Mouse (Mus musculus): ENCODE measurements around the gene Pigx. TPM values are rescaled to one million over a fixed set of nuclear protein-coding genes. Genes with fewer than 3 reads are reported as not detected.

Pigx gene
- polyA plus RNA-seq, 1 experiment: 21.0 TPM

DNA sequence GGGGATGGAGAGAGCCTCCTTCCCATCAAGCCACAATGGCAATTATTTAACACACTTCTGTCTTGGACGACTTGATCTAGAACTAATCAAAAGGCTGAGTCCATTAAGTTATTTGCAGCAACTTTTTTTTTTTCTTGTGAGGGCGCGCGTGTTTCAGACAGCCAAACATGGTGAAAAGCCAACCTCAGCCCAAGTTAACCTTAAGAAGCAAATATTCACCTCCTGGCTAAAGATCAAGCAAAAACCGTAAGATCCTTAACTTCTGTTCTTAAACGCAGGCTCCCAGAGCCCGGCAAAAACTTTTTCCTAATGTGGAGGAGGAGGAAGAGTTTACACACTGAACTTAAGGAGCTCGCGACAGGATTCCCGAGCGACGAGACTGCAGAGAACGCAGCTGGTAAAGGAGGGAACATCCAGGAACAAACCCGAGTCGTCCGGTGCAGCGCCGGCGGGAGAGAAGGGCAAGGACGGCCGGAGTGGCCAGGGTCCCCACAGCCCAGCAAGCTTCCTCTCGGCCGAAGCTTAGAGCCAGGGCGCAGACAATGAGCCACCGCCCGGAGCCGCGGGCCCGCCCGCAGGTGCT lies 21.0 kb downstream of the Pigx start:
- no peak for TF ChIP-seq GATA1 (IDR thresholded peaks at IDR 0.05; ENCODE audit: low read length)

GRCm38 (mm10) chr16:32077648-32078407 lies 21.7 kb downstream of the Pigx start:
- no peak for TF ChIP-seq GATA1 (IDR thresholded peaks at IDR 0.05; ENCODE audit: low read length)

GRCm38 (mm10) chr16:32076406-32076805 lies 23.1 kb downstream of the Pigx start:
- no peak for TF ChIP-seq GATA1 (IDR thresholded peaks at IDR 0.05; ENCODE audit: low read length)

GRCm38 (mm10) chr16:32075762-32076161 lies 23.8 kb downstream of the Pigx start:
- no peak for TF ChIP-seq GATA1 (IDR thresholded peaks at IDR 0.05; ENCODE audit: low read length)

- TF ChIP-seq GATA1 (IDR thresholded peaks at IDR 0.05; ENCODE audit: low read length): no peak
Measured at GRCm38 (mm10) chr16:32068389-32069300, 30.9 kb downstream of the Pigx start.

DNA sequence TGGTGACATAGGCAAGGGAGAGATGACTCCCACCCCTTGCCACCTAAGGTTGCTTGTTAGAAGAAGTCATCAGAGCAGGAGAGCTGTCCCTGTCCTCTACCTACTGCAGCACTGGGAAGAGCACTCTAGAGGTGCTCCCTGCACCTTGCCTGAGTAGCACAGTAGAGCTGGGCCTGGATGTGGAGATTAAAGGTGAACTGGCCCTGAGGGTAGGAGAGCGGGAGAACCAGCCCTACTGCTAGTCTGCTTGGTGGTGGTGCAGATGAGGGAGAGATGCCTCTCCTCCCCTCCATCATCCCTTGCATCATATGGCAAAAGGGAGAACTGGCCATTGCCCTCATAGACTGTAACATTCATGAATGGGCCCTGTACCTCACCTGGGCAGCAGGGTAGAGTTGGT lies 32.6 kb downstream of the Pigx start:
- TF ChIP-seq GATA1 (IDR thresholded peaks at IDR 0.05; ENCODE audit: low read length): no peak

GRCm38 (mm10) chr16:32063900-32064299 lies 35.6 kb downstream of the Pigx start:
- TF ChIP-seq GATA1 (IDR thresholded peaks at IDR 0.05; ENCODE audit: low read length): no peak

DNA sequence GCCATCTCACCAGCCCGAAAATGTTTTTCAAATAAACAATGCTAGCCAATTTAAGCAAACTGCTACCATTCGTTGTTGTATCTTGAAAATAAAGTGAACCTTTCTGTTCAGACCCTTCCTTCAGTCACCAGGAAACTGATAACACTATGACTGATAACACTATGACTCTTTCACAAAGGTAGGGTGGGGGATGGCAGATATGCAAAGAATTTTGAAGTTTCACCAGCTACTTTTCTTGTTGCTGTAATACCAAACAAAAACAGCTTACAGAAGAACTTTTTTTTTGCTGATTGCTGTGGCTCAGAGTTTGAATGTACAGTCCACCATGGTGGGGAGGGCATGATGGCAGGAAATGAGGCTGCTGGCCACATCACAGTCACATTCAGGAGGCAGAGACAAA lies 37.3 kb downstream of the Pigx start:
- TF ChIP-seq GATA1 (IDR thresholded peaks at IDR 0.05; ENCODE audit: low read length): no peak

DNA sequence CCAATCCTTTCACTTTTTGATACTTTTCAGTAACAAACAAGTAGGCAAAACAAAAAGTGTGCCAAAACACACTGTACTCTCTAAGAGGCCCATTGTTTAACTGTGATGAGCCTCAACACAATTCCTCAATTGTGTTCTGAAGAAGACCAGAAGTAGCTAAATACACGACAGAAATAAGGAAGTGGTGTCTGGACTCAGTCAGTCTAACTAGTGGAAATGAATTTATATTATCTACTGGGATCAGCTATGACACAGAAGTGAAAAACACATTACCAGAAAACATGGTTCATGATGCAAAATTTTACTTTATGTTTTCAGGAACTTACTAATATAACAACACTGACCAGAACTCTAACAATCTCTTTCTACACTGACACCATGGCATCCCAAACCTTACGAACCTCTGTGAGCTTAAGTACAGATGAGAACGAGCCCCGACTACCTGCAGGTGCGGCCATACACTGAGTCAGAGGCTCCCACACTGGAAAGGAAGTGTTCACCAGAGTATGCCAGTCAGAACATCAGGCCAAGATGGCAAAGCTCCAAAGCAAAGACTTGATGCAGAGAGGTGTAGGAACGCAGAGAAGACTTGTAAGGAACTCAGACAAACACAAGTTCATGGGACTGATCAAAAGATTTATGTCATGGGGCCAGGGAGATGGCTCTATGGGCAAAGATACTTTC lies 39.6 kb downstream of the Pigx start:
- TF ChIP-seq GATA1 (IDR thresholded peaks at IDR 0.05; ENCODE audit: low read length): no peak

DNA sequence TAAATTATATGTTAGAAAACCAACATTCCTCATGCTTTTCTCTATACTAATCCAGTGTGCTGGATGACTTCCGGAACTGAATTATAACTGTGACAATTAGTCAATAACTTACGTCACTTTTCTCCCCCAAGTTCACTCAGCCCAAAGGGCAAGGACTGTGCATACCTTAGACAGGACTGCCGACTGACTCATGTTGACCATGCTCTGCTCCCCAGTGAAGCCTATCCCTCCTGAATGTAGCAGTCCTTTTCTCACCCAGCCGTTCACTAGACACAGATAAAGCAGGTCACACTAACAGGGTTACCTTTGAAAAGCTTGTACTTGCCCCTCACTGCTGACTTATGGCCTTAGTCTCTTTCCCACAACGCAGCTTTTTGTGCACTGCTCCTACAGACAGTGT lies 40.7 kb downstream of the Pigx start:
- TF ChIP-seq GATA1 (IDR thresholded peaks at IDR 0.05; ENCODE audit: low read length): no peak

DNA sequence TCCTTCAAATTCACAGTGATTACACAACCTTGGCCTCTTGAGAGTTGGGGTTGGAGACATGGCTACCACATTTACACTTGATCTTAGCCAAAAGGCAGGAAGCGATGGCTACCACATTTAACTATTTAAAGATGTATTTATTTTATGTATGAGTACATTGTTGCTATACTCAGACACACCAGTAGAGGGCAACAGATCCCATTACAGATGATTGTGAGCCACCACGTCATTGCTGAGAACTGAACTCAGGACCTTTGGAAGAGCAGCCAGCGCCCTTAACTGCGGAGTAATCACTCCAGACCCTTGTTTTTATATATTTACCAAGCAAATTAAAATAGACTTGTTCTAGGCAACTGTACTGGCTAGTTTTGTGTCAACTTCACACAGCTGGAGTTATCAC lies 57.2 kb downstream of the Pigx start:
- TF ChIP-seq GATA1 (IDR thresholded peaks at IDR 0.05; ENCODE audit: low read length): no peak

Other genes with a start within 250 kb of the Pigx start
- not detected in 2 replicates for gene Meltf, start 220.9 kb downstream of the Pigx start, polyA plus RNA-seq (2012)
- gene Pigz, start 165.9 kb downstream of the Pigx start, polyA plus RNA-seq (2012): not detected in 2 replicates
- gene 0610012G03Rik, start 151.2 kb downstream of the Pigx start, polyA plus RNA-seq (2012): 65.4 and 75.8 TPM in 2 replicates
- gene Ncbp2, start 151.2 kb downstream of the Pigx start, polyA plus RNA-seq (2012): 137 and 143 TPM in 2 replicates
- 2.8 and 4.3 TPM in 2 replicates for gene Senp5, start 96.5 kb downstream of the Pigx start, polyA plus RNA-seq (2012)
- 29.8 and 41.3 TPM in 2 replicates for gene Pak2, start 20.4 kb downstream of the Pigx start, polyA plus RNA-seq (2012)
- gene Cep19, start 60 bp upstream of the Pigx start, polyA plus RNA-seq (2012): 2.2 and 3.8 TPM in 2 replicates
- 70.3 and 74.8 TPM in 2 replicates for gene Nrros, start 65.9 kb upstream of the Pigx start, polyA plus RNA-seq (2012)
- not detected in 2 replicates for gene Bex6, start 80.1 kb upstream of the Pigx start, polyA plus RNA-seq (2012)
- gene Fbxo45, start 147.4 kb upstream of the Pigx start, polyA plus RNA-seq (2012): 6.3 and 9.0 TPM in 2 replicates
- 13.0 and 15.6 TPM in 2 replicates for gene Wdr53, start 147.5 kb upstream of the Pigx start, polyA plus RNA-seq (2012)
- gene Smco1, start 171.7 kb upstream of the Pigx start, polyA plus RNA-seq (2012): not detected in 2 replicates
- gene Rnf168, start 177.7 kb upstream of the Pigx start, polyA plus RNA-seq (2012): 14.1 and 15.3 TPM in 2 replicates
- 6.1 and 8.3 TPM in 2 replicates for gene Ubxn7, start 232.5 kb upstream of the Pigx start, polyA plus RNA-seq (2012)

All from G1E-ER4 (cell line).